Mouse (Mus musculus) adrenal gland, postnatal 14 days (tissue): ENCODE results near the gene Prom2. TPM values are rescaled to one million over a fixed set of nuclear protein-coding genes. Genes with fewer than 3 reads are reported as not detected.
A peak's percentile ranks its signal among the peaks of the same experiment; 100 is the strongest.

ENCODE experiments used
- DNase-seq: peaks from one replicate; pipeline ENCODE4 v3.0.0; 2021; ENCODE audit warnings: mixed read lengths
- total RNA-seq: library from RNA; stranded (reverse); gene quantifications from 2 replicates; pipeline ENCODE4 v1.2.3, GENCODE M21; 2021

Prom2 gene
- total RNA-seq, 1 experiment from 2014 or later, result 0.19 TPM

GRCm38 (mm10) chr2:127523950-127524729 is 17.1 kb downstream of the Prom2 start:
- DNase-seq, result peak; percentile 19

GRCm38 (mm10) chr2:127522006-127522441 is 19.2 kb downstream of the Prom2 start, which contains the start of gene Kcnip3:
Kcnip3 (minus strand) TSS chr2:127522094.
- DNase-seq, result peak; percentile 44

GRCm38 (mm10) chr2:127521172-127522005 is 19.9 kb downstream of the Prom2 start:
- peak; percentile 28 for DNase-seq

- no peak for DNase-seq
Measured at GRCm38 (mm10) chr2:127520123-127520522, 21.1 kb downstream of the Prom2 start.

GRCm38 (mm10) chr2:127519308-127519707 is 22.0 kb downstream of the Prom2 start:
- no peak for DNase-seq

GRCm38 (mm10) chr2:127518831-127519230 is 22.4 kb downstream of the Prom2 start:
- DNase-seq, result no peak

- DNase-seq, result peak; percentile 44
Measured at GRCm38 (mm10) chr2:127518273-127518672, 23.0 kb downstream of the Prom2 start.

- DNase-seq, result no peak
Measured at GRCm38 (mm10) chr2:127517081-127517480, 24.2 kb downstream of the Prom2 start.

- DNase-seq, result no peak
Measured at GRCm38 (mm10) chr2:127514380-127515124, 26.7 kb downstream of the Prom2 start.

GRCm38 (mm10) chr2:127513244-127513643 is 28.0 kb downstream of the Prom2 start:
- no peak for DNase-seq

- DNase-seq, result no peak
Measured at GRCm38 (mm10) chr2:127511426-127511825, 29.8 kb downstream of the Prom2 start.

GRCm38 (mm10) chr2:127507967-127508660 is 33.2 kb downstream of the Prom2 start:
- DNase-seq, result peak; percentile 73

- peak; percentile 87 for DNase-seq
Measured at GRCm38 (mm10) chr2:127507077-127507774, 34.0 kb downstream of the Prom2 start.

GRCm38 (mm10) chr2:127506131-127506632 is 35.1 kb downstream of the Prom2 start:
- DNase-seq, result no peak

GRCm38 (mm10) chr2:127505196-127505595 is 36.1 kb downstream of the Prom2 start:
- DNase-seq, result no peak

- no peak for DNase-seq
Measured at GRCm38 (mm10) chr2:127503751-127504549, 37.3 kb downstream of the Prom2 start.

GRCm38 (mm10) chr2:127501061-127501460 is 40.2 kb downstream of the Prom2 start:
- DNase-seq, result peak; percentile 72

- no peak for DNase-seq
Measured at GRCm38 (mm10) chr2:127498750-127499149, 42.5 kb downstream of the Prom2 start.

- no peak for DNase-seq
Measured at GRCm38 (mm10) chr2:127496321-127496720, 44.9 kb downstream of the Prom2 start.
